ENCODE assay signal across 11 mouse cellular contexts in genomic region chr6:143324636-143325035, GRCm38 (mm10).
DNase-seq lines count a peak whose midpoint lies in the region; ATAC-seq lines count a peak whose summit lies in the region.
"Had no signal": no experiment of that assay in that cellular context is flagged by ENCODE, and none has a peak within 500 bp of the region (broad histone marks: within the 10 kb centered on the region; RNA-seq: fewer than 3 reads in every experiment).

No protein-coding gene starts in this region.

- WGBS in embryonic facial prominence, embryonic 10.5 days = 3% methylated on average over 8 of the region's 8 CpGs
- 10% methylated on average over 8 of the region's 8 CpGs for WGBS in hindbrain, embryonic 16.5 days

- H3K4me3 ChIP-seq in embryonic facial prominence, embryonic 10.5 days = no peak overlapping the region
- no peak overlapping the region for H3K4me3 ChIP-seq in hindbrain, embryonic 16.5 days (ENCODE audit: low read length)
- H3K4me3 ChIP-seq: limb, embryonic 13.5 days had no signal

- H3K27ac ChIP-seq in embryonic facial prominence, embryonic 10.5 days (replicated peaks) = 0 out of 2 replicates have a peak overlapping the region, but pooled peaks have one; percentile 15
- H3K27ac ChIP-seq in hindbrain, embryonic 16.5 days (ENCODE audit: low read depth, low read length) = no peak overlapping the region
- H3K27ac ChIP-seq: limb, embryonic 13.5 days had no signal

- no peaks in the 10 kb centered on the region for H3K9me3 ChIP-seq in embryonic facial prominence, embryonic 10.5 days
- no peaks in the 10 kb centered on the region for H3K9me3 ChIP-seq in hindbrain, embryonic 16.5 days (ENCODE audit: control insufficient read depth, low read length)
- H3K9me3 ChIP-seq: limb, embryonic 13.5 days had no signal

- peaks cover 9% of the 10 kb centered on the region; the same call in 1 of the 2 replicates for H3K27me3 ChIP-seq in embryonic facial prominence, embryonic 10.5 days (replicated peaks; ENCODE audit: low read depth, poor library complexity, severe bottlenecking)
- no peaks in the 10 kb centered on the region for H3K27me3 ChIP-seq in hindbrain, embryonic 16.5 days (replicated peaks; ENCODE audit: control insufficient read depth, insufficient read depth, low read length)

- 0 out of 2 replicates have a peak overlapping the region, but pooled peaks have one; percentile 3 for H3K4me2 ChIP-seq in hindbrain, embryonic 16.5 days (ENCODE audit: low read length)
- H3K4me2 ChIP-seq: limb, embryonic 13.5 days had no signal

- H3K4me1 ChIP-seq in embryonic facial prominence, embryonic 10.5 days = peaks cover 16% of the 10 kb centered on the region
- peaks cover 5% of the 10 kb centered on the region for H3K4me1 ChIP-seq in hindbrain, embryonic 16.5 days (ENCODE audit: control insufficient read depth, insufficient read depth, low read depth, low read length)

- no peak for ATAC-seq in hindbrain, embryonic 16.5 days
- ATAC-seq in CD4-positive, CD25-positive, alpha-beta regulatory T cell, adult 4 months = no peak

- peak; percentile 62 to 67 for DNase-seq in cerebellum, postnatal 10 days
- DNase-seq in cerebellum, adult 11-12 months = no peak
- DNase-seq in embryonic facial prominence, embryonic 10.5 days (ENCODE audit: low spot score) = peak; percentile 71
- peak; percentile 48 for DNase-seq in neural tube, embryonic 10.5 days (ENCODE audit: extremely low spot score, low spot score)
- DNase-seq in thymus, postnatal 10 days (ENCODE audit: low spot score in 2 of 2) = no peak
- no peak for DNase-seq in frontal cortex, adult 2 months (ENCODE audit: extremely low spot score in 1 of 2, low spot score in 1 of 2)
- DNase-seq: cerebellum, postnatal 25 days; thymus, postnatal 36 days had no signal

- no peaks in the 10 kb centered on the region for H3K36me3 ChIP-seq in embryonic facial prominence, embryonic 10.5 days (replicated peaks)
- no peaks in the 10 kb centered on the region for H3K36me3 ChIP-seq in hindbrain, embryonic 16.5 days (ENCODE audit: control insufficient read depth, insufficient read depth, low read length)
- H3K36me3 ChIP-seq: limb, embryonic 13.5 days had no signal

- no peak overlapping the region; the same call in 1 of the 2 replicates for H3K9ac ChIP-seq in hindbrain, embryonic 16.5 days (ENCODE audit: low read depth, low read length)
- H3K9ac ChIP-seq: limb, embryonic 13.5 days had no signal

Comparison
In these comparisons a context has a peak if more than half of its experiments do, and no peak if none do; other contexts are left out.
1. DNase-seq: peak in cerebellum, postnatal 10 days (2 of 2), embryonic facial prominence, embryonic 10.5 days (single experiment) and neural tube, embryonic 10.5 days (single experiment); none in cerebellum, adult 11-12 months (single experiment), thymus, postnatal 10 days (0 of 2) and frontal cortex, adult 2 months (0 of 2).